Mouse (Mus musculus) forebrain, postnatal 0 days (tissue): ENCODE data around the gene Wdr1. TPM values are rescaled to one million over a fixed set of nuclear protein-coding genes. Genes with fewer than 3 reads are reported as not detected.

Experiments used
- ATAC-seq: fragments of 200-750 bp; cut with Nextera tagmentation; 2 replicates; pipeline ENCODE4 v1.8.0; 2017; ENCODE audit warnings: mild to moderate bottlenecking, moderate library complexity
- DNase-seq: peaks from one replicate; pipeline ENCODE4 v3.0.0-alpha.2; 2015
- H3K27ac ChIP-seq: fragments of 300-500 bp; sonication (generic); 2 replicates; pipeline ENCODE4 v1.5.1; 2014; ENCODE audit warnings: low read depth, mild to moderate bottlenecking, antibody characterized with exemption, low read length, moderate library complexity, mixed read lengths
- H3K27me3 ChIP-seq: fragments of 300-500 bp; sonication (generic); 2 replicates; pipeline ENCODE4 v1.6.1; 2014; ENCODE audit warnings: mild to moderate bottlenecking, low read length, mixed read lengths; ENCODE audit not compliant: insufficient read depth
- H3K36me3 ChIP-seq: fragments of 300-500 bp; sonication (generic); 2 replicates; pipeline ENCODE4 v1.6.1; 2014; ENCODE audit warnings: mild to moderate bottlenecking, moderate library complexity; ENCODE audit not compliant: insufficient read depth
- H3K4me1 ChIP-seq: fragments of 300-500 bp; sonication (generic); 2 replicates; pipeline ENCODE4 v1.6.1; 2014; ENCODE audit warnings: antibody characterized with exemption; ENCODE audit not compliant: insufficient read depth
- H3K4me2 ChIP-seq: fragments of 300-500 bp; sonication (generic); 2 replicates; pipeline ENCODE4 v1.6.1; 2014; ENCODE audit warnings: low read depth, mild to moderate bottlenecking, moderate library complexity
- H3K4me3 ChIP-seq: fragments of 300-500 bp; sonication (generic); 2 replicates; pipeline ENCODE4 v1.5.1; 2014; ENCODE audit warnings: low read depth, low read length, mixed read lengths
- H3K9ac ChIP-seq: fragments of 300-500 bp; sonication (generic); 2 replicates; pipeline ENCODE4 v1.6.1; 2014; ENCODE audit warnings: mild to moderate bottlenecking
- H3K9me3 ChIP-seq: fragments of 300-500 bp; sonication (generic); 2 replicates; pipeline ENCODE4 v1.6.1; 2016; ENCODE audit warnings: low read length
- CTCF ChIP-seq: sonication (generic); IDR thresholded peaks from 2 replicates; pipeline ENCODE4 v1.5.1; 2016; ENCODE audit warnings: antibody characterized with exemption, control low read depth, low read depth
- WGBS: fragments of 180-500 bp; shearing (Covaris S2); extraction: QIAGEN DNeasy Blood & Tissue Kit; methylation state at CpG from one replicate; pipeline ENCODE4 v1.1.7; 2014; 5-methylcytosine and 5-hydroxymethylcytosine counted together
- polyA plus RNA-seq: library from polyadenylated mRNA; unstranded; fragments of >200 nt; fragmentation: Nextera tagmentation; extraction: Ambion mirVana; gene quantifications from 2 replicates; pipeline ENCODE4 v1.2.1, GENCODE M21; 2015
- total RNA-seq: library from RNA; depleted of rRNA; stranded (reverse); fragments of >200 nt; gene quantifications from 2 replicates; pipeline ENCODE4 v1.2.3, GENCODE M21; 2014

Wdr1 gene
- total and polyA plus RNA-seq, 2 experiments from 2014 or later: 192 to 256 TPM

- ATAC-seq (no peak), DNase-seq (no peak)
- H3K4me3 ChIP-seq: no peak overlapping the region
- H3K36me3 ChIP-seq: peaks cover 94% of the 10 kb centered on the region
- H3K9me3 ChIP-seq: no peaks in the 10 kb centered on the region
- H3K4me2 ChIP-seq: no peak overlapping the region
- H3K4me1 ChIP-seq: no peaks in the 10 kb centered on the region
- no peaks in the 10 kb centered on the region for H3K27me3 ChIP-seq
- no peak for TF ChIP-seq CTCF
- 23% methylated on average over 6 of the region's 6 CpGs for WGBS
- no peak overlapping the region for H3K27ac ChIP-seq
- H3K9ac ChIP-seq: no peak overlapping the region
Measured at GRCm38 (mm10) chr5:38547375-38547774, 15.6 kb downstream of the Wdr1 start.

GRCm38 (mm10) chr5:38544423-38545415, 18.3 kb downstream of the Wdr1 start:
- no peak for TF ChIP-seq CTCF
- no peak overlapping the region for H3K4me3 ChIP-seq
- no peak overlapping the region for H3K9ac ChIP-seq
- H3K36me3 ChIP-seq: peaks cover 100% of the 10 kb centered on the region
- no peaks in the 10 kb centered on the region for H3K9me3 ChIP-seq
- no peaks in the 10 kb centered on the region for H3K4me1 ChIP-seq
- no peak for DNase-seq
- 78% methylated on average over 5 of the region's 5 CpGs for WGBS
- no peak overlapping the region for H3K4me2 ChIP-seq
- 0 out of 2 replicates have a peak overlapping the region, but pooled peaks have one; percentile 15 for H3K27ac ChIP-seq
- H3K27me3 ChIP-seq: no peaks in the 10 kb centered on the region
- 0 out of 2 replicates have a peak, but pooled peaks have one; percentile 14 for ATAC-seq

- H3K27me3 ChIP-seq: no peaks in the 10 kb centered on the region
- H3K4me2 ChIP-seq: no peak overlapping the region
- H3K27ac ChIP-seq: no peak overlapping the region
- no peaks in the 10 kb centered on the region for H3K4me1 ChIP-seq
- peaks cover 100% of the 10 kb centered on the region for H3K36me3 ChIP-seq
- no peak for TF ChIP-seq CTCF
- ATAC-seq (peak; percentile 30), DNase-seq (no peak)
- no peak overlapping the region for H3K9ac ChIP-seq
- H3K4me3 ChIP-seq: no peak overlapping the region
- no peaks in the 10 kb centered on the region for H3K9me3 ChIP-seq
- 67% methylated on average over 4 of the region's 4 CpGs for WGBS
Measured at GRCm38 (mm10) chr5:38543496-38544217, 19.4 kb downstream of the Wdr1 start.

- DNase-seq: no peak
- no peaks in the 10 kb centered on the region for H3K27me3 ChIP-seq
- no peaks in the 10 kb centered on the region for H3K4me1 ChIP-seq
- no peak for ATAC-seq
- no peak for TF ChIP-seq CTCF
- WGBS: 90% methylated on average over 3 of the region's 3 CpGs
- no peak overlapping the region for H3K9ac ChIP-seq
- H3K36me3 ChIP-seq: peaks cover 99% of the 10 kb centered on the region
- no peak overlapping the region for H3K4me3 ChIP-seq
- H3K9me3 ChIP-seq: no peaks in the 10 kb centered on the region
- no peak overlapping the region for H3K4me2 ChIP-seq
- no peak overlapping the region for H3K27ac ChIP-seq
Measured at GRCm38 (mm10) chr5:38541728-38542127, 21.3 kb downstream of the Wdr1 start.

- Histone ChIP-seq H3K9me3 (no peaks in the 10 kb centered on the region), H3K4me3 (no peak overlapping the region), H3K4me1 (no peaks in the 10 kb centered on the region), H3K9ac (no peak overlapping the region), H3K27me3 (no peaks in the 10 kb centered on the region), H3K4me2 (no peak overlapping the region), H3K36me3 (peaks cover 99% of the 10 kb centered on the region), H3K27ac (no peak overlapping the region)
- ATAC-seq: no peak
- no peak for DNase-seq
- TF ChIP-seq CTCF: no peak
- WGBS: 90% methylated on average over 1 of the region's 1 CpGs
Measured at GRCm38 (mm10) chr5:38540898-38541297, 22.1 kb downstream of the Wdr1 start.

DNA sequence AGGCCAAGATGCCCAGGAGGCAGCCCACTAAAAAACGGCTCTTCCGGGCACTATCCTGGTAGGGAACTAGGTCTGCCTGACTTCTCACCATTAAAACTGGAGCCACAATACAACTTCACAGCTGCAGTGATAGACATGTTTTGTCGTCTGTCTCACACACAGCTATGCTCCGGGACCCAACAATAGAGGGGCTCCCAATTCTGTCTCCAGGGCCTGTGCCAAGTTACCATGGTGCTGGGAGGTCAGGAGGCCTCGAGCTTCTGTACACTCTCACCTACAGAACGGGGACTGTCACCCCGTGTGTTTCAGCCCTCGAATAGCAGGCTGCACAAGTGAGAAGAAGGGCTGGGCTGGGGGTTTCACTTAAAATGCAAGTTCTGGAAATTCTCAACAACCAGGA, 24.5 kb downstream of the Wdr1 start:
- WGBS: 38% methylated on average over 8 of the region's 8 CpGs

More for the DNA sequence above, 24.5 kb downstream of the Wdr1 start:
- no peaks in the 10 kb centered on the region for H3K9me3 ChIP-seq
- peaks cover 98% of the 10 kb centered on the region for H3K36me3 ChIP-seq
- no peaks in the 10 kb centered on the region for H3K4me1 ChIP-seq
- no peak overlapping the region for H3K9ac ChIP-seq
- H3K27me3 ChIP-seq: no peaks in the 10 kb centered on the region
- H3K27ac ChIP-seq: no peak overlapping the region
- no peak for TF ChIP-seq CTCF
- H3K4me3 ChIP-seq: no peak overlapping the region
- DNase-seq (no peak), ATAC-seq (peak; percentile 25; the same call in 1 of the 2 replicates)
- H3K4me2 ChIP-seq: no peak overlapping the region
